Comparison of ENCODE assay signal across 9 mouse cellular contexts in genomic region chr2:92598941-92599486, GRCm38 (mm10). TPM values are rescaled to one million over a fixed set of nuclear protein-coding genes. Genes with fewer than 3 reads are reported as not detected.
DNase-seq lines count a peak whose midpoint lies in the region; ATAC-seq and TF ChIP-seq lines count a peak whose summit lies in the region.
"Had no signal": no experiment of that assay in that cellular context is flagged by ENCODE, and none has a peak within 500 bp of the region (broad histone marks: within the 10 kb centered on the region; RNA-seq: fewer than 3 reads in every experiment).

No protein-coding gene starts in this region.

- no peak overlapping the region for H3K27ac ChIP-seq in lung, embryonic 14.5 days (ENCODE audit: low read depth)
- H3K27ac ChIP-seq in forebrain, embryonic 12.5 days = peak overlapping the region; percentile 74; the same call in 1 of the 2 replicates
- H3K27ac ChIP-seq in limb, embryonic 15.5 days = no peak overlapping the region
- H3K27ac ChIP-seq in stomach, embryonic 16.5 days (ENCODE audit: low read length) = no peak overlapping the region

- WGBS in lung, embryonic 14.5 days = 23% methylated on average over 10 of the region's 11 CpGs
- 29% methylated on average over 10 of the region's 11 CpGs for WGBS in forebrain, embryonic 12.5 days
- WGBS in limb, embryonic 15.5 days = 38% methylated on average over 8 of the region's 11 CpGs
- WGBS in stomach, embryonic 16.5 days = 30% methylated on average over 9 of the region's 11 CpGs

- no peaks in the 10 kb centered on the region for H3K36me3 ChIP-seq in lung, embryonic 14.5 days (ENCODE audit: insufficient read depth)
- no peaks in the 10 kb centered on the region for H3K36me3 ChIP-seq in forebrain, embryonic 12.5 days (replicated peaks)
- no peaks in the 10 kb centered on the region for H3K36me3 ChIP-seq in limb, embryonic 15.5 days
- no peaks in the 10 kb centered on the region for H3K36me3 ChIP-seq in stomach, embryonic 16.5 days (ENCODE audit: control insufficient read depth, insufficient read depth, low read length)

- no peaks in the 10 kb centered on the region for H3K4me1 ChIP-seq in lung, embryonic 14.5 days (ENCODE audit: insufficient read depth)
- peaks cover 46% of the 10 kb centered on the region for H3K4me1 ChIP-seq in forebrain, embryonic 12.5 days
- H3K4me1 ChIP-seq in limb, embryonic 15.5 days = peaks cover 27% of the 10 kb centered on the region
- no peaks in the 10 kb centered on the region for H3K4me1 ChIP-seq in stomach, embryonic 16.5 days (ENCODE audit: control insufficient read depth, insufficient read depth, low read length)

- H3K27me3 ChIP-seq in lung, embryonic 14.5 days (ENCODE audit: insufficient read depth, low read length) = peaks cover 28% of the 10 kb centered on the region
- peaks cover 37% of the 10 kb centered on the region for H3K27me3 ChIP-seq in forebrain, embryonic 12.5 days
- H3K27me3 ChIP-seq in limb, embryonic 15.5 days = peaks cover 26% of the 10 kb centered on the region
- H3K27me3 ChIP-seq in stomach, embryonic 16.5 days (ENCODE audit: control insufficient read depth, insufficient read depth, low read length) = peaks cover 4% of the 10 kb centered on the region; the same call in 1 of the 2 replicates

- peak; percentile 35; the same call in 1 of the 2 replicates for ATAC-seq in lung, embryonic 14.5 days (ENCODE audit: insufficient read depth)
- ATAC-seq in forebrain, embryonic 12.5 days (ENCODE audit: low FRiP score) = peak; percentile 41
- no peak for ATAC-seq in limb, embryonic 15.5 days (ENCODE audit: insufficient number of reproducible peaks, low FRiP score, low TSS enrichment, low read depth)
- ATAC-seq in stomach, embryonic 16.5 days (ENCODE audit: insufficient read depth, low FRiP score) = no peak

- peak overlapping the region; percentile 61 for H3K4me3 ChIP-seq in lung, embryonic 14.5 days (ENCODE audit: low read depth, low read length)
- peak overlapping the region; percentile 80 for H3K4me3 ChIP-seq in forebrain, embryonic 12.5 days (replicated peaks)
- H3K4me3 ChIP-seq in limb, embryonic 15.5 days = peak overlapping the region; percentile 66
- H3K4me3 ChIP-seq in stomach, embryonic 16.5 days (replicated peaks; ENCODE audit: low read length) = peak overlapping the region; percentile 63

- no peak overlapping the region for H3K9ac ChIP-seq in lung, embryonic 14.5 days
- H3K9ac ChIP-seq in forebrain, embryonic 12.5 days = peak overlapping the region; percentile 86
- H3K9ac ChIP-seq in limb, embryonic 15.5 days = no peak overlapping the region
- peak overlapping the region; percentile 72 for H3K9ac ChIP-seq in stomach, embryonic 16.5 days (ENCODE audit: low read length)

- DNase-seq in lung, embryonic 14.5 days = peak; percentile 34
- DNase-seq in lung, postnatal 14 days = no peak
- DNase-seq in ovary, adult 18-20 months (ENCODE audit: low spot score) = no peak
- DNase-seq in kidney, adult 11 months = no peak
- no peak for DNase-seq in gastrocnemius, postnatal 36 days

- no peak for TF ChIP-seq CTCF in lung, embryonic 14.5 days (IDR thresholded peaks at IDR 0.05; ENCODE audit: low read depth)

- no peaks in the 10 kb centered on the region for H3K9me3 ChIP-seq in lung, embryonic 14.5 days (ENCODE audit: low read depth, low read length)
- no peaks in the 10 kb centered on the region for H3K9me3 ChIP-seq in forebrain, embryonic 12.5 days
- no peaks in the 10 kb centered on the region for H3K9me3 ChIP-seq in limb, embryonic 15.5 days
- H3K9me3 ChIP-seq in stomach, embryonic 16.5 days (replicated peaks; ENCODE audit: control insufficient read depth, low read length) = no peaks in the 10 kb centered on the region

- intact Hi-C loops in gastrocnemius, postnatal 36 days (cut with DNase I) = no loop called here

- peak overlapping the region; percentile 98 for H3K4me2 ChIP-seq in lung, embryonic 14.5 days
- H3K4me2 ChIP-seq in forebrain, embryonic 12.5 days = peak overlapping the region; percentile 98
- peak overlapping the region; percentile 96 for H3K4me2 ChIP-seq in limb, embryonic 15.5 days
- peak overlapping the region; percentile 93 for H3K4me2 ChIP-seq in stomach, embryonic 16.5 days (ENCODE audit: low read depth, low read length)

RNA-seq across cellular contexts. Expression of gene Chst1, which starts 0.5 kb away (rescaled TPM):
- 1.7 and 1.8 TPM in 2 replicates for polyA plus RNA-seq in lung, embryonic 14.5 days (2014; fragmentation: Nextera tagmentation; extraction: Ambion mirVana)
- polyA plus RNA-seq in forebrain, embryonic 12.5 days (2016; fragmentation: Nextera tagmentation; extraction: Ambion mirVana) = 11.8 and 12.1 TPM in 2 replicates
- polyA plus RNA-seq in limb, embryonic 15.5 days (2015; fragmentation: Nextera tagmentation; extraction: Ambion mirVana) = 7.8 and 7.9 TPM in 2 replicates
- polyA plus RNA-seq in stomach, embryonic 16.5 days (2015; fragmentation: Nextera tagmentation; extraction: Ambion mirVana) = 4.2 and 5.1 TPM in 2 replicates
- total RNA-seq in gastrocnemius, postnatal 36 days (2021) = 1 to 10 TPM; 1.2 to 1.4 TPM
- total RNA-seq: granulocyte monocyte progenitor cell, adult 5-6 weeks had no signal

Comparison
In these comparisons a context has a peak if more than half of its experiments do, and no peak if none do; other contexts are left out.
1. ATAC-seq: peak in lung, embryonic 14.5 days (single experiment) and forebrain, embryonic 12.5 days (single experiment); none in limb, embryonic 15.5 days (single experiment) and stomach, embryonic 16.5 days (single experiment).
2. H3K9ac ChIP-seq: peak in forebrain, embryonic 12.5 days (single experiment) and stomach, embryonic 16.5 days (single experiment); none in lung, embryonic 14.5 days (single experiment) and limb, embryonic 15.5 days (single experiment).
3. Peak in every context shown above with its lines, with median percentiles within 50 percentile points of each other: H3K4me2 ChIP-seq and H3K4me3 ChIP-seq.